Mouse (Mus musculus) small intestine, adult 2 months (tissue): Measurements from ENCODE around the gene Zfpm1.

Source experiments
- CTCF ChIP-seq: fragments of 200-500 bp; IDR thresholded peaks from 2 replicates; pipeline ENCODE4 v1.5.1; 2012; ENCODE audit warnings: low read depth, mild to moderate bottlenecking, control low read depth, inconsistent platforms, low read length, moderate library complexity, mixed read lengths; ENCODE audit not compliant: insufficient replicate concordance, insufficient read length; ENCODE audit errors: extremely low read depth
- POLR2A ChIP-seq: fragments of 200-500 bp; IDR thresholded peaks from 2 replicates; pipeline ENCODE4 v1.6.1; 2012; ENCODE audit warnings: low read depth, mild to moderate bottlenecking, control low read depth, inconsistent platforms, low read length, moderate library complexity

DNA sequence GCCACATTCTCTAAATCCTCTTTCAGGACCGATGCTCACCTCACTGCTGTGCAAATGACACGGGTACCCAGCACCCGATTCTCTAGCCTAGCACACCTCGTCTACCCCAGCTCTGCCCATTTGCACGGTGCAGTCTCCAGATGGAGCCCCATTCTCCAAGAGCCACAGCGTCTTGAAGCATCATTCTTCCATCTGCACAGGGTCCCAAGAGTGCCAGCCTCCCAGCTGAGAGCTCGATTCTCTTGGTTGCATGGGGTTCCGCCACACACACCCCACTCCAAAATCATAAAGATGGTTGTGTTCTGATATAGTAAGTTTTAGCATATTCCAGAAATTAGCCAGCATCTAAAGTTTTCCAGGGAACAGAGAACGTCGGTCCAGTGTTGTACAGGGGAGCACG, 61.4 kb downstream of the Zfpm1 start:
- TF ChIP-seq CTCF (no peak), POLR2A (no peak)
